Mouse (Mus musculus) midbrain, embryonic 10.5 days (tissue): ENCODE measurements at regions not wholly inside any gene's neighbourhood (a gene's known extent, or its start where the extent isn't known, plus 50 kb on each side); places are given as distances from the start of the nearest gene placed in this dataset.

Experiments
- DNase-seq: peaks from one replicate; pipeline ENCODE4 v3.0.0-alpha.2; 2017; ENCODE audit warnings: low spot score
- H3K27ac ChIP-seq: fragments of 300-500 bp; sonication (generic); replicated peaks from 2 replicates; pipeline ENCODE4 v1.5.1; 2016; ENCODE audit warnings: mild to moderate bottlenecking
- H3K27me3 ChIP-seq: fragments of 300-500 bp; sonication (generic); 2 replicates; pipeline ENCODE4 v1.6.1; 2016; ENCODE audit warnings: low read depth, mild to moderate bottlenecking; ENCODE audit not compliant: poor library complexity, severe bottlenecking
- H3K36me3 ChIP-seq: fragments of 300-500 bp; sonication (generic); 2 replicates; pipeline ENCODE4 v1.6.1; 2016; ENCODE audit warnings: mild to moderate bottlenecking, moderate library complexity
- H3K4me1 ChIP-seq: fragments of 300-500 bp; sonication (generic); 2 replicates; pipeline ENCODE4 v1.6.1; 2016
- H3K4me3 ChIP-seq: fragments of 300-500 bp; sonication (generic); 2 replicates; pipeline ENCODE4 v1.5.1; 2016; ENCODE audit warnings: mild to moderate bottlenecking, moderate library complexity
- H3K9me3 ChIP-seq: fragments of 300-500 bp; sonication (generic); replicated peaks from 2 replicates; pipeline ENCODE4 v1.6.1; 2016; ENCODE audit warnings: mild to moderate bottlenecking
- WGBS: fragments of 180-500 bp; shearing (Covaris S2); methylation state at CpG from one replicate; pipeline ENCODE4 v1.1.7; 2016; 5-methylcytosine and 5-hydroxymethylcytosine counted together

DNA sequence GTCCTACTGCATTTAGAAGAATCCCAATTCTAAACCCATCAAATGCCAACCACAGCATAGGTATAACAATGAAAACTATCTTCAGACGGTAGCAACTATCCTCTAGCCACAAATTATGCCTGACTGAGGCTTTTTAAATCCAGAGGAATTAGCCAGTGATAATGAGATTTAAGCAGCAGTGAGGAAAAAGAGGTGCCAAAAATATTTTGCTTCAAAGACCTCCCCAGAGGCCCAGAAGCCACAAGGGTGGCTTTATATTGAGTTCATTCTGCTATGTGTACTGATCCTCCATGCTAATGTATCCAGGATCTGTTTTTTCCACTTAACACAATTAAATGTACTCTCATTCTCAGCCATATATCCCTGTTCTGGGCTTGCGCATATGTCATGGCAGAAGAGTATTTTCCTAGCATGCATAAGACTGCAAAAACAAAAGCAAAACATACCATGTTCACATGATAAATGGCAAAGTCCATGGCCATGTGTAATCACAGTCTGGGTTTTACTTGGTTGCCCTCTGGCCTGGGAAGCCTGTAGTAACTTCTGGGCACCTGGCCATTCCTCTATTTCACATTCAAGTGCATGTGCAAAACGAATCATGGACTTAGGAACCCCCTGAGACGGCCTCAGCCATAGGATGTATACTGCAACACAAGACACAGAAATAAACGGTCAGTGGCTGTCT, 113.6 kb upstream of the Tsc22d2 start:
- Histone ChIP-seq H3K27ac (0 out of 2 replicates have a peak overlapping the region, but pooled peaks have one; percentile 33), H3K36me3 (no peaks in the 10 kb centered on the region), H3K27me3 (no peaks in the 10 kb centered on the region), H3K4me1 (peaks cover 27% of the 10 kb centered on the region), H3K4me3 (no peak overlapping the region), H3K9me3 (no peaks in the 10 kb centered on the region)
- no peak for DNase-seq
- WGBS = 71% methylated on average over 5 of the region's 5 CpGs

- Histone ChIP-seq H3K36me3 (no peaks in the 10 kb centered on the region), H3K4me1 (peaks cover 27% of the 10 kb centered on the region), H3K4me3 (no peak overlapping the region), H3K27ac (no peak overlapping the region), H3K27me3 (no peaks in the 10 kb centered on the region), H3K9me3 (no peaks in the 10 kb centered on the region)
- no peak for DNase-seq
- 96% methylated on average over 1 of the region's 1 CpGs for whole genome bisulfite sequencing
Measured at GRCm38 (mm10) chr3:58302322-58302721, 112.2 kb upstream of the Tsc22d2 start.

DNA sequence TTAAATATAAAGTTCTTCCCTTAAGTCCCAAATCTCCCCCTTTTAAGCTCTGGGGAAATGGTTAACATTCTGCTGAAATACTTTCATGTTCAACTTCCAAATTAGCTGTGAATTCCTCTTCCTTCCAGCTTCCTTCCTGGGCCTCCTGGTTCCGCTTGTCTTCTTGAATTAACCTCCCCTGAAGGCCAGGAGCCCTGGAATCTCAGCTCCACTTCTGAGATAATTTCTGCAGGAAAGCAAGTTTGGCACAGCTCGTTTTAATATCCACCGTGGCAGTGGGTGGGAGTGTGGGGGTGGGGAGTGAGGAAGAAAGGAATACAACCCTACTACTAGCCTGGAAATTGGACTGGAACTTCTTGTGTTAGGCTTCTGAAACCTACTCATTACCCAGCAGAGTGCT, 110.8 kb upstream of the Tsc22d2 start:
- no peak overlapping the region for H3K4me3 ChIP-seq
- WGBS = 52% methylated on average over 3 of the region's 3 CpGs
- H3K4me1 ChIP-seq = peaks cover 27% of the 10 kb centered on the region
- H3K27ac ChIP-seq = no peak overlapping the region
- H3K9me3 ChIP-seq = no peaks in the 10 kb centered on the region
- peak; percentile 14 for DNase-seq
- no peaks in the 10 kb centered on the region for H3K36me3 ChIP-seq
- H3K27me3 ChIP-seq = no peaks in the 10 kb centered on the region

DNA sequence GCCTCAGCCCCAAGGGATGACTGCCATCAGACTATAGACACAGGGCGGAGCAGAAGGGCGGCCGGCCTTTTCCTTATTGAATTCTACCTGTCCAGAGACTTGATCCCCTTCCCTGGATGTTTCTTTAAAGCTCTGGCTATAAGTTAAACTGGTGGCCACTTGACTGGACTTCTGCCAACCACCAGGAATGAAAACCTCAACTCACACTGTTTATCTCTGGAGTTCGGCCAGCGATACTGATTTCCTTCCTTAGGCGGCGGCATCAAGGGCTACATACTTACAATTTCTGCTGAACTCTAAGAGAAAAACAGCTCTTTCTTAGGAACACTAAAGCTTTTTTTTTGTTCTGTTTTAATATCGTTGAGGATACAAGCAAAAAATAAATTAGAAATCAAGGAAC, 104.9 kb upstream of the Tsc22d2 start:
- WGBS = 88% methylated on average over 8 of the region's 8 CpGs
- H3K27me3 ChIP-seq = no peaks in the 10 kb centered on the region
- H3K27ac ChIP-seq = no peak overlapping the region
- no peaks in the 10 kb centered on the region for H3K36me3 ChIP-seq
- no peaks in the 10 kb centered on the region for H3K9me3 ChIP-seq
- no peak for DNase-seq
- H3K4me1 ChIP-seq = no peaks in the 10 kb centered on the region
- H3K4me3 ChIP-seq = no peak overlapping the region

DNA sequence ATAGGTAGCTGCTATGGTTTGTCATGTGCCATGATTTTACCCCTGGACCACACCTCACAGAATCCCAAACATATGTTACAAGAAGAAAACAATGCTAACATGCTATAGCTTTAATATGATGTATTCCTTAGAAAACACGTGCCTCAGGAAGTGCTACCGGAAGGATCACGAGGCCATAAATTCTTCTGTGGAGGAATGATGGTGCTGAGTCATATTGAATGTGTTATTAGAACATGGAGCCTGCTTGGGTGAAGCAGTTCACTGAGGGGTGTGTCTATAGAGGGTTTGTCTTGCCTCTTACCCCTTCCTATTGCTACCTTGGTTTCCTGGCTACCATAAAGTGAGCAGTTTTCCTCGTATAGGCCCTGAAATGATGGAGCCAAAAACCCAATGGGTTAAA, 104.1 kb upstream of the Tsc22d2 start:
- Histone ChIP-seq H3K36me3 (no peaks in the 10 kb centered on the region), H3K27ac (no peak overlapping the region)
- whole genome bisulfite sequencing = 92% methylated on average over 4 of the region's 4 CpGs

DNA sequence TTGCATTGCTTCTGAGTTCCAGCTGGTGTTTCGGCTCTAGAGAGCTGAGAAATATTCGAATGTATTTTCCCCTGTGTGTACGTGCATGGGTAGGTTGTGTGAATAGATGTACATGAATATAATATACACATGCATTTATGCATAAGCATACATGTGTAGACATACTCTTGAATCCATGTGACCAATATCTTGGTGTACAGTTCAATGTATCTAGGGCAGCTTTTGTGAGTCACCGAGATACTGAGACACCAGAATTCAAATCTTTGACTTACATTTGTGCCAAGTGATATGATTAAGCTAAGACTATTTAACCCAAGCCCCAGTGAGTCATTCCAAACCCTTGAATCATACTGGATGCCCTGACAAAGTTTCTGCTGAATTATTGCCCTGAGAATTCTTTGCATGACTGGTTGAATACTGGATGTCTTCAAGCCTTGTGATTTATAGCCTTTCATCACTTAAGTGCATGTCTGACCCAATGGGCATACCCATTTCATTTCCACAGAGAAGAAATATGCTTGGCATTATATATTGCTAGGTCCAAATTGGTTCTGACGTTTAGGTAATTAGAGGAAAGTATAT, 103.3 kb upstream of the Tsc22d2 start:
- no peaks in the 10 kb centered on the region for H3K9me3 ChIP-seq
- no peaks in the 10 kb centered on the region for H3K27me3 ChIP-seq
- H3K4me3 ChIP-seq = no peak overlapping the region
- no peaks in the 10 kb centered on the region for H3K4me1 ChIP-seq
- no peaks in the 10 kb centered on the region for H3K36me3 ChIP-seq
- no peak overlapping the region for H3K27ac ChIP-seq
- no peak for DNase-seq
- WGBS = 93% methylated on average over 5 of the region's 5 CpGs

More for the DNA sequence above, 104.1 kb upstream of the Tsc22d2 start:
- no peak for DNase-seq
- Histone ChIP-seq H3K9me3 (no peaks in the 10 kb centered on the region), H3K4me3 (no peak overlapping the region), H3K4me1 (no peaks in the 10 kb centered on the region), H3K27me3 (no peaks in the 10 kb centered on the region)

DNA sequence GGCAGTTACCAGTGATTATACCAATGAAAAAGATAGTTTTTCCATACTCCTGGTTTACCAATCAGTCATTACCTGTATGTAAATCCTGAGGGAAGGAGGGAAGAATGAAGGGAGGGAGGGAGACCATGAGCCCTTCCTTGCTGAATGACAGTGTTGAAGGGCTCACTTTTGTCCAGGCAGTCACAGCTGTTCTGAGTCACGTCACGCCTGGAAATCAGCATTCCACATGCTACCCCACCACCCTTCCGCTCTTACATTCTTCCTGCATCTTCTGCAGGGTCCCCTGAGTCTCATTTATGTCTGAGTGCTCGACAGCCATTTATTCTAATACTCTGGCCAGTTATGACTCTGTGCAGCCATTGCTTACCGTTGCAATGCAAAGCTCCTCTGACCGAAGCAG, 101.9 kb upstream of the Tsc22d2 start:
- Histone ChIP-seq H3K4me1 (no peaks in the 10 kb centered on the region), H3K27me3 (no peaks in the 10 kb centered on the region), H3K4me3 (no peak overlapping the region), H3K9me3 (no peaks in the 10 kb centered on the region), H3K27ac (no peak overlapping the region), H3K36me3 (no peaks in the 10 kb centered on the region)
- DNase-seq = no peak
- 83% methylated on average over 6 of the region's 6 CpGs for WGBS

DNA sequence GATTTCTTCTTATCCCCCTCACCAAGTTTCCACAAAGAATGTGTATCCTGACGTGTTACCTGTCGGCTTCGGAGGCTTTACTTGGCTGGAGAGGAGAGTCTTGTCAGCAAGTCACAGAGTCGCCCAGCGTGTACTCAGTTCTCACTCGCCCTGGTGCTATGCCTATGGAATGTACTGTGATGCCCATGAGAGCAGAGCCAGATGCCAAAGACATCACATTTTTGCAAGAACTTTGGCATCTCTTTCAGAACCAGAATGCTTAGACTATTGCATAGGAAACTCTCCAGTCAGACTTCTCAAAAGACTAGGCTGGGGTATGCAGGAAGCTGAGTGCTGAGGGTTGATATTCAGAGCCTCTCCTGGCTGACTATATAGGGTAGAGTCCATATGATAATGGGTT, 99.3 kb upstream of the Tsc22d2 start:
- no peaks in the 10 kb centered on the region for H3K36me3 ChIP-seq
- H3K4me1 ChIP-seq = no peaks in the 10 kb centered on the region
- no peak for DNase-seq
- 91% methylated on average over 6 of the region's 6 CpGs for WGBS
- H3K27me3 ChIP-seq = no peaks in the 10 kb centered on the region
- H3K4me3 ChIP-seq = no peak overlapping the region
- no peaks in the 10 kb centered on the region for H3K9me3 ChIP-seq
- H3K27ac ChIP-seq = no peak overlapping the region

DNA sequence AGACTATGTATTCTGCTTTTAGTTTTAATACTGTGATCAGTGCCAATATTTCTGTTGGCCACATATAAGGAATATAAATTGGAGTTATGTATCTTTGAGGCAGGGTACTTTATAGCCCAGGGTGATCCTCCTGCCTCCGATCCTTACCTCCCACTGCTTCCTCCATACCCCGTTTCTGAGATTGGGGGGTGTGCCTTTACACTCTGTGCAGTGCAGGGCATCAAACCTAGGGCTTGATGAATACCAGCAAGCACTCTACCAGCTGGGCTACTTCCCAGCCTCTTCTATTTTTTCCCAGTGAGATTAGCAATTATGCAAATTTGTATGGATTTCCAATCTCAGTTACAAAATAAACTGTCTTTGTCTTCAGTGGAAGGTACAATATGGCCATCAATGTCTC, 97.3 kb upstream of the Tsc22d2 start:
- no peaks in the 10 kb centered on the region for H3K9me3 ChIP-seq
- no peaks in the 10 kb centered on the region for H3K4me1 ChIP-seq
- H3K27ac ChIP-seq = no peak overlapping the region
- DNase-seq = no peak
- 68% methylated on average over 2 of the region's 2 CpGs for WGBS
- no peaks in the 10 kb centered on the region for H3K27me3 ChIP-seq
- no peak overlapping the region for H3K4me3 ChIP-seq
- no peaks in the 10 kb centered on the region for H3K36me3 ChIP-seq

- 85% methylated on average over 2 of the region's 2 CpGs for WGBS
- no peaks in the 10 kb centered on the region for H3K4me1 ChIP-seq
- DNase-seq = no peak
- no peaks in the 10 kb centered on the region for H3K9me3 ChIP-seq
- no peak overlapping the region for H3K4me3 ChIP-seq
- no peak overlapping the region for H3K27ac ChIP-seq
- H3K36me3 ChIP-seq = no peaks in the 10 kb centered on the region
- no peaks in the 10 kb centered on the region for H3K27me3 ChIP-seq
Measured at GRCm38 (mm10) chr3:58318756-58319155, 95.8 kb upstream of the Tsc22d2 start.

GRCm38 (mm10) chr3:58319463-58319862, 95.1 kb upstream of the Tsc22d2 start:
- no peak overlapping the region for H3K4me3 ChIP-seq
- 76% methylated on average over 1 of the region's 1 CpGs for WGBS
- DNase-seq = no peak
- no peaks in the 10 kb centered on the region for H3K9me3 ChIP-seq
- H3K27ac ChIP-seq = no peak overlapping the region
- no peaks in the 10 kb centered on the region for H3K27me3 ChIP-seq
- no peaks in the 10 kb centered on the region for H3K4me1 ChIP-seq
- H3K36me3 ChIP-seq = no peaks in the 10 kb centered on the region

- DNase-seq = no peak
- WGBS = 72% methylated on average over 4 of the region's 4 CpGs
- no peak overlapping the region for H3K4me3 ChIP-seq
- H3K27ac ChIP-seq = no peak overlapping the region
- no peaks in the 10 kb centered on the region for H3K27me3 ChIP-seq
- no peaks in the 10 kb centered on the region for H3K36me3 ChIP-seq
- H3K9me3 ChIP-seq = no peaks in the 10 kb centered on the region
- H3K4me1 ChIP-seq = no peaks in the 10 kb centered on the region
Measured at GRCm38 (mm10) chr3:58320812-58321211, 93.7 kb upstream of the Tsc22d2 start.

DNA sequence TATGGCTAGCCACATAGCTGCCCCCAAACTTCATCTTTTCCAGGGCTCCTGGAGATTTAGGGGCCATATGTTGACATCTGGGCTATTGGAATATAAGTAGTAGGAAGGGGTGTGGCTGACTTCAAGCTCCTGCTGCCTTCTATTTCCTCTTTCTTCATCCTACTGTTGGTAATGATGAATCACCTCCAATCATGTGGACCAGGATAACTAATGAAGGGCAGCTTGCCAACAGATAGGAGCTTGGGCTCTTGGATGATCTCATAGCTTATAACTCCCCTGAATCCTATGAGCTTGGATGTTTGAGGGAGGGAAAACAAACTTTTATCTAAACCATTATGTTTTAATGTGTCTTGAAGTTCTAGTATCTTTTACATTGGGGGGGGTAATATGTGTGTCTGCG, 92.2 kb upstream of the Tsc22d2 start:
- no peak overlapping the region for H3K27ac ChIP-seq
- no peaks in the 10 kb centered on the region for H3K36me3 ChIP-seq
- no peaks in the 10 kb centered on the region for H3K27me3 ChIP-seq
- WGBS = 77% methylated on average over 1 of the region's 1 CpGs
- DNase-seq = no peak
- no peaks in the 10 kb centered on the region for H3K4me1 ChIP-seq
- H3K9me3 ChIP-seq = no peaks in the 10 kb centered on the region
- H3K4me3 ChIP-seq = no peak overlapping the region
